Comparison of ENCODE assay signal across 9 mouse cellular contexts in the genomic region with DNA sequence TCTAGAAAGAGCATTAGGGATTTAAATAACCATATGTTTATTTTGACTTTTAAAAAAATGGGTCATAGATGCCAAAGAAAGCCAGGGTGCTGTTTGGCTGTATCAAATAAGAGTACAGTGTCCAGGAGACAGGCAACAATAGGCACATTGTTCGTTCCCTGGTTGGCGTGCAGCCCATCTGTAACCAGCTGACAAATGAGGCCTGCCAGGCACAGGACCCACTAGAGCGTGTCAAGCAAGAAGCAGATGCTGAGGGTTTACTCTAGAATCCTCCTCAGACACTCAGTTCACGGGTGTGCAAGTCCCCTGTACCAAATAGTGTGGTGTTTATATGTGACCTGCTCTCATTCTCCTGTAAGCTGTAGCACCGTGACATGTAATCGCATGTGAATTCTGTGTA.
DNase-seq lines count a peak whose midpoint lies in the region; ATAC-seq lines count a peak whose summit lies in the region.
"Had no signal": no experiment of that assay in that cellular context is flagged by ENCODE, and none has a peak within 500 bp of the region (broad histone marks: within the 10 kb centered on the region; RNA-seq: fewer than 3 reads in every experiment).

No protein-coding gene starts in this region.

- no peaks in the 10 kb centered on the region for H3K27me3 ChIP-seq in embryonic facial prominence, embryonic 12.5 days
- no peaks in the 10 kb centered on the region for H3K27me3 ChIP-seq in kidney, embryonic 15.5 days
- H3K27me3 ChIP-seq in limb, embryonic 13.5 days: no peaks in the 10 kb centered on the region

- peaks cover 21% of the 10 kb centered on the region for H3K4me1 ChIP-seq in embryonic facial prominence, embryonic 12.5 days
- H3K4me1 ChIP-seq in kidney, embryonic 15.5 days: peaks cover 37% of the 10 kb centered on the region
- peaks cover 24% of the 10 kb centered on the region for H3K4me1 ChIP-seq in limb, embryonic 13.5 days

- H3K4me2 ChIP-seq in embryonic facial prominence, embryonic 12.5 days (replicated peaks): no peak overlapping the region
- H3K4me2 ChIP-seq in kidney, embryonic 15.5 days: no peak overlapping the region
- no peak overlapping the region for H3K4me2 ChIP-seq in limb, embryonic 13.5 days (replicated peaks)

- 28% methylated on average over 6 of the region's 6 CpGs for WGBS in embryonic facial prominence, embryonic 12.5 days
- WGBS in kidney, embryonic 15.5 days: 48% methylated on average over 6 of the region's 6 CpGs
- WGBS in limb, embryonic 13.5 days: 50% methylated on average over 6 of the region's 6 CpGs

- H3K27ac ChIP-seq in embryonic facial prominence, embryonic 12.5 days: peak overlapping the region; percentile 64
- peak overlapping the region; percentile 45; the same call in 1 of the 2 replicates for H3K27ac ChIP-seq in kidney, embryonic 15.5 days
- H3K27ac ChIP-seq in limb, embryonic 13.5 days: no peak overlapping the region; the same call in 1 of the 2 replicates
- H3K27ac ChIP-seq: liver, embryonic 14.5 days had no signal

- H3K9me3 ChIP-seq in embryonic facial prominence, embryonic 12.5 days: no peaks in the 10 kb centered on the region
- H3K9me3 ChIP-seq in kidney, embryonic 15.5 days (replicated peaks): no peaks in the 10 kb centered on the region
- no peaks in the 10 kb centered on the region for H3K9me3 ChIP-seq in limb, embryonic 13.5 days

- no peaks in the 10 kb centered on the region for H3K36me3 ChIP-seq in embryonic facial prominence, embryonic 12.5 days
- no peaks in the 10 kb centered on the region for H3K36me3 ChIP-seq in kidney, embryonic 15.5 days
- H3K36me3 ChIP-seq in limb, embryonic 13.5 days: no peaks in the 10 kb centered on the region

- H3K4me3 ChIP-seq in embryonic facial prominence, embryonic 12.5 days: no peak overlapping the region
- H3K4me3 ChIP-seq in kidney, embryonic 15.5 days (replicated peaks): no peak overlapping the region
- no peak overlapping the region for H3K4me3 ChIP-seq in limb, embryonic 13.5 days

- DNase-seq in urinary bladder, postnatal 14 days (ENCODE audit: low spot score): peak; percentile 60
- no peak for DNase-seq in urinary bladder, adult 2 months (ENCODE audit: low spot score)
- peak; percentile 82 for DNase-seq in testis, postnatal 10 days (ENCODE audit: low spot score)
- DNase-seq in thymus, postnatal 10 days (ENCODE audit: low spot score in 2 of 2): no peak

- no peak overlapping the region for H3K9ac ChIP-seq in embryonic facial prominence, embryonic 12.5 days
- no peak overlapping the region for H3K9ac ChIP-seq in kidney, embryonic 15.5 days
- H3K9ac ChIP-seq in limb, embryonic 13.5 days: no peak overlapping the region
- H3K9ac ChIP-seq: liver, embryonic 14.5 days had no signal

- ATAC-seq in embryonic facial prominence, embryonic 12.5 days (ENCODE audit: insufficient number of reproducible peaks, insufficient read depth, low FRiP score, low TSS enrichment): peak; percentile 84
- peak; percentile 70 for ATAC-seq in kidney, embryonic 15.5 days (replicated peaks; ENCODE audit: low FRiP score)
- ATAC-seq in limb, embryonic 13.5 days (ENCODE audit: low FRiP score, low read depth): peak; percentile 61
- peak; percentile 65 for ATAC-seq in neutrophil, adult 5-6 weeks (ENCODE audit: extremely low read depth, insufficient number of reproducible peaks, low FRiP score, poor library complexity, severe bottlenecking)

Comparison
In these comparisons a context has a peak if more than half of its experiments do, and no peak if none do; other contexts are left out.
1. DNase-seq: peak in urinary bladder, postnatal 14 days (single experiment) and testis, postnatal 10 days (single experiment); none in urinary bladder, adult 2 months (single experiment) and thymus, postnatal 10 days (0 of 2).
2. Peak in every context shown above with its lines, with median percentiles within 50 percentile points of each other: ATAC-seq.